Comparison of ENCODE assay signal across 15 mouse cellular contexts in genomic region chr19:57322491-57322890, GRCm38 (mm10).
"Had no signal": no experiment of that assay in that cellular context is flagged by ENCODE, and none has a peak within 500 bp of the region (broad histone marks: within the 10 kb centered on the region; RNA-seq: fewer than 3 reads in every experiment).

No protein-coding gene starts in this region.

- H3K27me3 ChIP-seq: lung, embryonic 15.5 days; midbrain, embryonic 13.5 days; midbrain, embryonic 15.5 days; neural tube, embryonic 12.5 days; stomach, embryonic 15.5 days had no signal

- H3K9me3 ChIP-seq: lung, embryonic 15.5 days; midbrain, embryonic 13.5 days; midbrain, embryonic 15.5 days; neural tube, embryonic 12.5 days; stomach, embryonic 15.5 days had no signal

- H3K27ac ChIP-seq: lung, embryonic 15.5 days; macrophage; midbrain, embryonic 13.5 days; midbrain, embryonic 15.5 days; neural tube, embryonic 12.5 days; stomach, embryonic 15.5 days had no signal

- H3K4me2 ChIP-seq: lung, embryonic 15.5 days; midbrain, embryonic 11.5 days; midbrain, embryonic 13.5 days; midbrain, embryonic 15.5 days; neural tube, embryonic 12.5 days; stomach, embryonic 15.5 days had no signal

- H3K4me3 ChIP-seq: lung, embryonic 15.5 days; megakaryocyte, embryonic 14.5 days; midbrain, embryonic 13.5 days; midbrain, embryonic 15.5 days; neural tube, embryonic 12.5 days; stomach, embryonic 15.5 days had no signal

- H3K36me3 ChIP-seq: lung, embryonic 15.5 days; midbrain, embryonic 13.5 days; midbrain, embryonic 15.5 days; neural tube, embryonic 12.5 days; stomach, embryonic 15.5 days had no signal

- DNase-seq: lung, adult 2 months; lung, postnatal 14 days; lung, postnatal 36 days; right cerebral cortex, postnatal 14 days; thymus, adult 18-20 months; thymus, postnatal 14 days; thymus, postnatal 36 days had no signal

- ATAC-seq: midbrain, embryonic 13.5 days; midbrain, embryonic 15.5 days had no signal

- H3K4me1 ChIP-seq: midbrain, embryonic 13.5 days; midbrain, embryonic 15.5 days; neural tube, embryonic 12.5 days; stomach, embryonic 15.5 days had no signal

- H3K9ac ChIP-seq: lung, embryonic 15.5 days; midbrain, embryonic 13.5 days; midbrain, embryonic 15.5 days; neural tube, embryonic 12.5 days; stomach, embryonic 15.5 days had no signal
